Mouse (Mus musculus): ENCODE data around the gene Gm10024.
A peak's percentile ranks its signal among the peaks of the same experiment; 100 is the strongest.
"Not testable (repeated sequence)": the region's sequence is repeated elsewhere in the genome, so short reads cannot be mapped to it uniquely, and the experiment has no call there.

Gm10024 gene

DNA sequence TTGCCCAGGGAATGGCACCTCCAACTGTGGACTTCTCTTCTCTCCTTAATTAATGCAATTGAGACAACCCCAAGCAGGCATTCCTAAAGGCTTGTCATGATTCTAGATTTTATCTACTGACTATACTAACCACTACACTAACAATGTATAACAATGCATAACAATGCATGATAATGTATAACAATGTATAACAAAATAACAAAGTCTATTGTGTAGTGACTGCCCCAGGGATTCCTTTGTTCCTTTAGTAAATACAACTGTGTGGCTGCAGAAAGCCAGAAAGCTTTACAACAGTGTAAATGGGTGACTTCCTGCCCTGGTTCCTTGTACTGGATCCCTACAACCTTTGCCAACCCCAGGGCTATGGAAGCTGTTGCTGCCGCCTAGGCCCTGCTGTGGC lies 24.7 kb downstream of the Gm10024 start:
- no peak for DNase-seq

DNA sequence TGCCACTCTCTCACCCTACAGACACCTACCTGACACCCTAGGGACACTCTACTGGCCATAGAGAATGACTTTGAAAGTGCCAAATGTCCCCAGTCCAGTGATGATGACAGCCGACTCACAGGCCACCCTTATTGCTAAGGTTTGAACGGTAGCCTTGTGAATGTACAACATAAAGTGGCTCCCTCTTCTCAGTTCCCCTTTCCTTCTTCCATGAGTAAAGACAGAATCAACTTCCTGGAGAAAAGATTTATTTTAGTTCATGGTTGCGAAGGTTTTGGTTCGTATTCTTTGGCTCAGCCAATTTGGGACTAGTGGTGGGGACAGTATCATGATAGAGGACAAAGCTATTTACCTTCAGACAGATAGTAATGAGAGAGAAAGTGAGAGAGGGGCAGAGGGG lies 27.7 kb downstream of the Gm10024 start:
- DNase-seq: no peak

DNA sequence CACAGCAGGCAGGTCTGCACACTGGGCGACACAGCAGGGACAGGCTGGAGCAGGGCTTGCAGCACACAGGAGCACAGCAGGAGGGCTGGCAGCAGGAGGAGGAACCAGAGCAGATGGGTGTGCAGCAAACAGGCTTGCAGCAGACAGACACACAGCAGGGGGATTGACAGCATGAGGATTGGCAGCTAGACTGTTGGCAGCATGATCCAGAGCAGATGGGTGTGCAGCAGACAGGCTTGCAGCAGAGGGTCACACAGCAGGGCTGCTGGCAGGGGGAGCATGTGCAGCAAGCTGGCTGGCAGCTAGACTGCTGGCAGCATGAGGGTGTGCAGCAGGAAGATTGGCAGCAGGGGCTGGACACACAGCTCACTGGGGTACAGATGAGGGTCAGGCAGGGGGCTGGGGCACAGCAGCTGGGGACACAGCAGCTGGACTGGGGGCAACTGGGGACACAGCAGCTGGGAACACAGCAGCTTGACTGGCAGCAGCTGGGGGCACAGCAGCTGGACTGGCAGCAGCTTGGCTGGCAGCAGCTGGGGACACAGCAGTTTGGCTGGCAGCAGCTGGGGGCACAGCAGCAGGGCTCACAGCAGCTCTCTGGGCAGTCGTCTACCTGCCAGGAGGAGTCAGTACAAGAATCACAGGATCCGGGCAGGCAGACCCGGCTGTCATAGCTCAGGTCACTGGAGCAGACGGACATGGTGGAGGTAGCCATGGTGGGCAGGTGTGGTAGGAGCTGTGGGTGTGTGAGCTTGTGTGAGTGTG lies 30.8 kb downstream of the Gm10024 start, which contains the start of gene Gm18596:
Gene Gm18596 (minus strand): TSS at position 715 of the 765 bp plus-strand sequence.
- peak in 1 of 2 experiments; percentile 8 for DNase-seq

DNA sequence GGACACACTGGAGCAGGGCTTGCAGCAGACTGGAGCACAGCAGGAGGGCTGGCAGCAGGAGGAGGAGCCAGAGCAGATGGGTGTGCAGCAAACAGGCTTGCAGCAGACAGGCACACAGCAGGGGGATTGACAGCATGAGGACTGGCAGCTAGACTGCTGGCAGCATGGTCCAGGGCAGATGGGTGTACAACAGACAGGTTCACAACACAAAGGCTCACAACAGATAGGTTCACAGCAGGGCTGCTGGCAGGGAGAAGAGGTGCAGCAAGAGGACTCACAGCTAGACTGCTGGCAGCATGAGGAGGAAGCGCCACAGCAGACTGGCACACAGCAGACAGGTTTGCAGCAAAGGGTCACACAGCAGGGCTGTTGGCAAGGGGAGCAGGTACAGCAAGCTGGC lies 39.4 kb downstream of the Gm10024 start:
- peak; percentile 8 to 12 for DNase-seq

DNA sequence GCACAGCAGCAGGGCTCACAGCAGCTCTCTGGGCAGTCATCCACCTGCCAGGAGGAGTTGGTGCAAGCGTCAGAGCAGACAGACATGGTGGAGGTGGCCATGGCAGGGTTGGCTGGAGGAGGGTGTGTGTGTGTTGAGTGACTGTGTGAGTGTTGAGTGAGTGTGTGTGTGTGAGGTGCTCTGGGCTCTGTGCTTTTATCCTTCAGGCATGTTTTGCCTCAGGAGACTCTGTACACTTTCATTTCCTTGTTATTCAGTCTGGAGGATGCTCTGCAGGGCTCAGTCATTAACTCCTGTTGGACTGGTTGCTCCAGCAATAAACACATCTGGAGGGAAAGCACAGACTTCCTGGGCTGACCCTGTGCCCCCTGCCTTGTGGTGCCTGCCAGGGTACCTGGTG lies 40.0 kb downstream of the Gm10024 start, which contains the start of gene Gm9736:
Gene Gm9736 (minus strand): TSS at position 101 of the 400 bp plus-strand sequence.
- not testable (repeated sequence) for DNase-seq

DNA sequence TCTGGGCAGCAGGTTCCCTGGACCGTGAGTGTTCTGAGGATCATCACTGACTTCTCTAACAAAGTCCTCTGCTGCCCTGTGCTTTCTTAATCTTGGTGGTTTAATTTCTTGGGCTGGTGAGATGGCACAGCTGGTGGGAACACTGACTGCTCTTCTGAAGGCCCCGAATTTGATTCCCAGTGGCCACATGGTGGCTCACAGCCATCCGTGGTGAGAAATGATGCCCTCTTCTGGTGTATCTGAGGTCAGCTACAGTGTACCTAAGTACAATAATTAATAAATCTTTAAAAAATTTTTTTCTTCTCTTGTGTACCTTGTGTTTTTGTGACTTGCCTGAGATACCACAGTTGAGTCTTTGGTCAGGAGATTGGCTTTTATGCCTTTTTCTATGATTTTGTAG lies 41.1 kb downstream of the Gm10024 start:
- DNase-seq: not testable (repeated sequence)

DNA sequence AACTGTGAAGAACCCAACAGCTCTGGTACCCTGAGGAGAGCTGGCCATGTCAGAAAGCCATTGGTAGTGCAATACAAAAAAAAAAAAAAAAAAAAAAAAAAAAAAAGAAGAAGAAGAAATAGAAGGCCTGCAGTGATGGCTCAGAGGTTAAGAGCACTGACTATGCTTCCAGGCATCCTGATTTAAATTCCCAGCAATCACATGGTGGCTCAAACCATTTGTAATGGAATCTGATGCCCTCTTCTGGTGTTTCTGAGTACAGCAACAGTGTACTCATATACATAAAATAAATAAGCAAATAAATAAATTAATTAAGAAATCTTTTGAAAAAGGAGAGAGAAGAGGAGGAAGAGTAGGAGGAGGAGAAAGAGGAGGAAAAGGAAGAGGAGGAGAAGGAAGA lies 42.2 kb downstream of the Gm10024 start:
- no peak for DNase-seq

DNA sequence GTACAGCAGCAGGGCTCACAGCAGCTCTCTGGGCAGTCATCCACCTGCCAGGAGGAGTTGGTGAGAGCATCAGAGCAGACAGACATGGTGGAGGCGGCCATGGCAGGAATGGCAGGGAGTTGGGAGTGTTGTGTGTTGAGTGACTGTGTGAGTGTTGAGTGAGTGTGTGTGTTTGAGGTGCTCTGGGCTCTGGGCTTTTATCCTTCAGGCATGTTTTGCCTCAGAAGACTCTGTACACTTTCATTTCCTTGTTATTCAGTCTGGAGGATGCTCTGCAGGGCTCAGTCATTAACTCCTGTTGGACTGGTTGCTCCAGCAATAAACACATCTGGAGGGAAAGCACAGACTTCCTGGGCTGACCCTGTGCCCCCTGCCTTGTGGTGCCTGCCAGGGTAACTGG lies 48.3 kb downstream of the Gm10024 start, which contains the start of gene Gm3233:
Gene Gm3233 (minus strand): TSS at position 101 of the 400 bp plus-strand sequence.
- not testable (repeated sequence) for DNase-seq

All from cerebellum, postnatal 36 days (tissue).